Mouse (Mus musculus) MEL-GATA-1-ER (cell line): Measurements from ENCODE around the gene Cdk5r2.

Experiments used
- DNase-seq: peaks from one replicate; pipeline ENCODE4 v3.0.0-alpha.2; 2012; ENCODE audit warnings: low read depth; ENCODE audit errors: extremely low read depth

Gene Cdk5r2

GRCm38 (mm10) chr1:74851001-74851775, 3.5 kb upstream of the Cdk5r2 start:
- DNase-seq = no peak

DNA sequence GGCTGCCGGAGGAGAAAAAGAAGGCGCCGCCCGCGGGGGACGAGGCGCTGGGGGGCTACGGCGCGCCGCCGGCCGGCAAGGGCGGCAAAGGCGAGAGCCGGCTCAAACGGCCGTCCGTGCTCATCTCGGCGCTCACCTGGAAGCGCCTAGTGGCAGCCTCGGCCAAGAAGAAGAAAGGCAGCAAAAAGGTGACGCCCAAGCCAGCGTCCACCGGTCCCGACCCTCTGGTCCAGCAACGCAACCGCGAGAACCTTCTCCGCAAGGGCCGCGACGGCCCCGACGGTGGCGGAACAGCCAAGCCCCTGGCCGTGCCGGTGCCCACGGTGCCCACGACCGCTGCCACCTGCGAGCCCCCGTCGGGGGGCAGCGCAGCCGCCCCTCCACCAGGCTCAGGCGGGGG, 422 bp downstream of the Cdk5r2 start:
- DNase-seq = no peak

DNA sequence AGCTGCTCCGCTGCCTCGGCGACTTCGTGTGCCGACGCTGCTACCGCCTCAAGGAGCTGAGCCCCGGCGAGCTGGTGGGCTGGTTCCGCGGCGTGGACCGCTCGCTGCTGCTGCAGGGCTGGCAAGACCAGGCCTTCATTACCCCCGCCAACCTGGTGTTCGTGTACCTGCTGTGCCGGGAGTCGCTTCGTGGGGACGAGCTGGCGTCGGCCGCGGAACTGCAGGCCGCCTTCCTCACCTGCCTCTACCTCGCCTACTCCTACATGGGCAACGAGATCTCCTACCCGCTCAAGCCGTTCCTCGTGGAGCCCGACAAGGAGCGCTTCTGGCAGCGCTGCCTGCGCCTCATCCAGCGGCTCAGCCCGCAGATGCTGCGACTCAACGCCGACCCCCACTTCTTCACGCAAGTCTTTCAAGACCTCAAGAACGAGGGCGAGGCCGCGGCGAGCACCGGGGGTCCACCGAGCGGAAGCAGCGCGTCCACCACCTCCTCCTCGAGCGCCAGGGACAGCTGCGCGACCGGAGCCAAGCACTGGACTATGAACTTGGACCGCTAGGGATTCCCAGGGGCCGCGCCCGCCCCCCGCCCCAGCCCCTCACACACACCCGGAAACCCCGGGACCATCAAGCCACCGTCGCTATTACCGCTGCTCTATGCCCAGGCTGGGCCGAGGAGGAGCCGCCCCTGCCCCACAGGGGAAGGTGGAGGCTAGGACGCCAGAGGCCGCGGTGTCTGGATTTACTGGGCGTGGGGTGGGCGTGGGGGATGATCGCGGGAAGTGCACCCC, 1.1 kb downstream of the Cdk5r2 start:
- no peak for DNase-seq

GRCm38 (mm10) chr1:74856439-74856720, 1.6 kb downstream of the Cdk5r2 start:
- DNase-seq = no peak

DNA sequence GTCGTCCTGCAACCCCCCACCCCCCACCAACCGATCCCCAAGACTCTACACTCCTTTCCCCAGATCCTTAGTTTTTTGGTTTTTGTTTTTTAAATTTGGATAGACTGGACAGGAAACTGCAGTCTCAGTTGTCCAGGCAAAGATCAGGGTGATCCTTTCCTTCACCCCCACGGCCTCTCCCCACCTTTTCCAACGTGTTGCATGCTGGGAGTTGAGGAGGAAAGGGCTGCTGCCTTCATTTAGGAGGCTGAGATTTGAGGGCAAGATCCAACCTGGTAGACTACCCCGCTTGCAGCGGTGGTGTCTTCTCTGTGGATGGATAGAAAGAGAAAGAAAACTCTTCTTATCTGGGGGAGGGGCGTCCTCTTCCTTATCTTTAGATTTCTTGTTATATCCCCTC, 2.1 kb downstream of the Cdk5r2 start:
- no peak for DNase-seq

DNA sequence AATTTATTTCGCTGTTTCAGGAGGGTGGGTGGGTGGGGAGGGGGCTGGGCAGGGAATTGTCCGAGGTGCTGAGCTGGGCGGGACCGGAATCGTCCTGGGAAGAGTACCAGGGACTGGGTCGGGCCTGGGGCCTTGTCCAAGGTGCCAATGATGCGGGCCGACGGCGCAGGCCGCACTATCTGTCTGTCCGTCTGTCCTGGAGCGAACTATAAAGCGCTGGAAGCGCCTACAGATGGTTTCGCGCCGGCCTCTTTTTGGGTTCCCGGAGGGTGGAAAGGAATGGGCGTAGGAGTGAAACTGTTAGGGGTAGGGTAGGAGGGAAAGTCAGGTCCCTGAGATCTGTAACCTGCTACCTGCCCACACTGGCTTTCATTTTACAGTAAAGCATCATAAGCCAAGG, 2.5 kb downstream of the Cdk5r2 start:
- DNase-seq = no peak

DNA sequence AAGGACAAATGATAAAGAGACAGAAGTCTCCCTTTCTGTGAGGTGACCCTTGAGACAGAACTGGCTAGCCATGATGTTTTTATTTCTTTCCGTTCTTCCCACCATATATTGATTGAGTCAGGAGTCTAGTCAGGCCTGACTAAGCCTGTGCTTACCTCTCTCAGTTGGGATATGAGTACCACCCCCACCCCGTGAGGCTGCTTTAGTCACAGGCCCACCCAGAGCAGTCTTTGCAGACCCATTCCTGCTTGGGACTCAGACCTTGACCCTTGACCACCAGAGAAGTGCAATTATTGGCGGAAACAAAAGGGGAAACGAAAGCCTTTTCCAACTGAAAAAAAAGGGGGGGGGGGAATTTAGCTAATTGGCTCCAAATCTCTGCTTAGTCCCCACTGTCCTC, 2.9 kb downstream of the Cdk5r2 start:
- DNase-seq = no peak

GRCm38 (mm10) chr1:74858171-74858719, 3.5 kb downstream of the Cdk5r2 start:
- no peak for DNase-seq

DNA sequence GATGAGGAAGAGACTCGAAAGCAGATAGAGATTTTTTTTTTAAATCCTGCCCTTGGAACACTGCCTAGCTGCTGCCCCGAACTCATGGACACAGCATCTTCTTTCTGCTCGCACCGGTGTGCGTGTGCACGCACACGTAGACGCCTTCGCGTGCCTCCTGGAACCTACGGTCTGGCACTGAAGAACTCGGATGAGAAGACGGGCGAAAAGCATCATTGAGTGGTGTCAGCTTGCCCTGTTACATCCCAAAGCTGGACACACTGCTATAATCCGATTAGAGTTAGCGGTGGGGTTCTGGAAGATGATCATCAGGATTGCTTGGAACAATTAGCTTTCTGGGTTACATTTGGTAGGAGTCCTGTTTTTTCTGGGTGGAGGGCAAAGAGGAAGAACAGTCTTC, 4.1 kb downstream of the Cdk5r2 start:
- no peak for DNase-seq

- DNase-seq = no peak
Measured at GRCm38 (mm10) chr1:74859223-74859984, 4.7 kb downstream of the Cdk5r2 start.

- DNase-seq = no peak
Measured at GRCm38 (mm10) chr1:74861783-74862182, 7.0 kb downstream of the Cdk5r2 start.

- DNase-seq = peak; percentile 36
Measured at GRCm38 (mm10) chr1:74872218-74872617, 17.5 kb downstream of the Cdk5r2 start.

- no peak for DNase-seq
Measured at GRCm38 (mm10) chr1:74877199-74877598, 22.5 kb downstream of the Cdk5r2 start.

DNA sequence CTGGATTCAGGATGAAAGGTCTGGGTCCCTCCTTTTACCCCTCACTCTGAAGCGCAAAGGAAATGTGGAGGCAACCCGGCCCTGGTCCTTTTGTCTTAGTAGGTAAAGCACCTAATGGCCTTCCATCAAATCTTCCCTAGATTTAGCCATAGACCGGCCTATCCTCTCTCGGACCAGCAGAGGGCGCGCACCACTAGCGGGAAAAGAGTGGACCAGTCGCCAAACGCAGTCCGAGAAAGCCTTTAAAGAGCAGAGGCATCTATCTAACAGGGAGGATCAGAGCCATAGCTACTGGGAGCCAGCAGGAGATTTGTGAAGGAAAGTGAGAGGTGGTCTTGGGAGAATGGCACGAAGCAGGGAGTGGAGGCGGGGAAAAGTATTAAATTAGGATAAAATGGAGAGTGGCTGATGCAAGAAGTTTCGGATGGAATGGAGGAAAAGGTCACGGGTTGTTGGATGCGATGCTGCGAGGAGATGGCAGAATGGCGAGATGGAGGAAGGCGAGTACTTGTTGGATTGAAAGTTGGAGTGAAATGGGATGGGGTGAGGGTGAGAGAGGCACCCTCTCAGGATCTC, 26.1 kb downstream of the Cdk5r2 start:
- peak; percentile 7 for DNase-seq

GRCm38 (mm10) chr1:74882055-74882734, 27.5 kb downstream of the Cdk5r2 start:
- DNase-seq = no peak

- no peak for DNase-seq
Measured at GRCm38 (mm10) chr1:74882828-74883227, 28.1 kb downstream of the Cdk5r2 start.

DNA sequence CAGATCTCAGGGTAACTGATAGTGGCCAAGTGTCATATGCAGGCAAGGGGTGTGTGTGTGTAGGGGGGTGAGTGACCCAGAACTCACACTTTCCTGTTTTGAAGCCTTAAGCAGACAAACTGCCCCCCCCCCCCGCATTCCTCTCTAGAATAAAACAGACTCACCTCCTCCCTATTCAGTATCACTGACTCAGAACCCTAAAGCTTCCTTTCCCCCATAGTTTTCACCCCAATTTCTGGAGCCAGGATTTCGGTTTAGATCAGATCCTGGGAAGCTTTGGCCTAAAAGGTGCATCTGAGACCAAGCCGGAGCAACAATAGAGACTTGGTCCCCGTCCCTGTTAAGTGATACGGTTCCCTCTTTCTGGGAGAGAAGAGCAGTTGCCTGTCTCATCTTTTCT, 28.7 kb downstream of the Cdk5r2 start:
- DNase-seq = no peak

DNA sequence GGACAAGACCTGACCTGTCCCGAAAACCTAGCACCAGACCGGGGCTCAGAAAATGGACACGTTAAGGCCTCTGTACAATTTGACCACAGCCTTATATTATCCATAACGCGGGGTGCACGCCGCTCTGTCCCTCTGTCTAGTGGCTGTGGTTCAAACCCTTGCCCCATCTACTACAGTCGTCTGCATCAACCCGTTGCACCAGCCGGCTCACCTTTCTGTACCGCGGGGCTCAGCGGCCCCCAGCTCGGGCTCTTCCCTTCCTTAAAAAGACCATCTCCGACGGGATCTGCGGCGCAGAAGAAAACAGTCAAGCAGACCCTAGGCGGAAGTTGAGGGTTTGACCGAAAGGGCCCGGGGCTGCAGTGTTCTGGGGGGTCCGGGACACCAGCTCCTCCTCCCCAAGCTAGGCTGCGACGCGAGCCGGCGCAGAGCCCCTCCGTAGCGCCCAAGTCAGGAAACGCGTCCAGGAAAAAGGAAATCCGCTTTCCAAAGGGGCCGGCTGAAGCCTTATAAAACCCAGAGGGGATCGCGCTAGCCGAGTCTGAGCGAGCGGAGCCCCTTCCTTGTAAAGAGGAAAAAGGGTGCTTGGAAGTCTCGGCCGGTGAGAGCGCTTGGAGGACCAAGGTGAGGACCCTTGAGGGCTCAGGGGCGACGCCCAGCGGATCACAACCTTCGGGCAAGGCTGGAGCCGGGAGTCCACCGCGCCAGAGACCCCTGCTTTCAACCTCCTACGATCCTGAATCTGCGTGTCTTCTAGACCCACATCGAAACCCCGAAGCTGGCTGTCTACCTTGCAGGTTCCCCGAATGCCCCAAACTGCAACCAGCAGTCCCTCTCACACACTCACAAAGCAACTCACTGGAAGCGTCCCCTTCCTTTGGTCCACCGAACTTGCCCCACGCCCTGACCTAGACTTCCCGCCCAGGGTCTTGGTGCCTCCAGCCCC, 29.7 kb downstream of the Cdk5r2 start:
- no peak for DNase-seq

GRCm38 (mm10) chr1:74885369-74886042, 30.8 kb downstream of the Cdk5r2 start, which contains the start of gene Fev:
Gene Fev (minus strand): TSS chr1:74885419.
- no peak for DNase-seq
